Mouse (Mus musculus): ENCODE measurements around the gene Myb.

DNA sequence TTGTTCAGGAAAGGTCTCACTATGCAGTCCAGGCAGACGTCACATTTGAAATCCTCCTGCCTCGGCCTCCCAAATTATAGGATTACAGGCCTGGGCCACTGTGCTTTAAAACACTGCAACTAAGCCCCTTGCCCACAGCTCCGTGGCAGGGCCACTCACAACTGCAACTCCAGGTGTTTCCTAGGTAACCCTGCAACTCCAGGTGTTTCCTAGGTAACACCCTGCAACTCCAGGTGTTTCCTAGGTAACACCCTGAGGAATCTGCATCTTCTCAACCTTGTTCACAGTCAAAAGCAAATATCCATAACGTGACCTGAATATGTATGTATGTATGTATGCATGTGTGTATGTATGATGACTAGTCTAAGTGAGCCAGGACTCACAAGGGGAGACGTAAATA, 75.7 kb downstream of the Myb start:
- TF ChIP-seq CTCF (IDR thresholded peaks at IDR 0.05; ENCODE audit: borderline replicate concordance, insufficient read depth, low read depth, low read length) (no peak), POLR2A (IDR thresholded peaks at IDR 0.05; ENCODE audit: borderline replicate concordance, insufficient read depth, low read length) (no peak)
